Mouse (Mus musculus) right cerebral cortex, postnatal 4 days (tissue): ENCODE measurements around the gene Adcyap1r1.

ENCODE experiments used
- DNase-seq: peaks from one replicate; pipeline ENCODE4 v3.0.0-alpha.2; 2022

Adcyap1r1 gene

GRCm38 (mm10) chr6:55452381-55452780, 603 bp downstream of the Adcyap1r1 start:
- DNase-seq = peak; percentile 48

- DNase-seq = peak; percentile 40
These were observed 1.8 kb downstream of the Adcyap1r1 start for GRCm38 (mm10) chr6:55453548-55453947.

GRCm38 (mm10) chr6:55455641-55456040, 3.9 kb downstream of the Adcyap1r1 start:
- no peak for DNase-seq

GRCm38 (mm10) chr6:55457727-55458126, 5.9 kb downstream of the Adcyap1r1 start:
- DNase-seq = no peak

GRCm38 (mm10) chr6:55458156-55458555, 6.4 kb downstream of the Adcyap1r1 start:
- DNase-seq = peak; percentile 25

- DNase-seq = no peak
These were observed 8.0 kb downstream of the Adcyap1r1 start for GRCm38 (mm10) chr6:55459545-55460397.

GRCm38 (mm10) chr6:55461141-55461540, 9.4 kb downstream of the Adcyap1r1 start:
- no peak for DNase-seq

GRCm38 (mm10) chr6:55461678-55462077, 9.9 kb downstream of the Adcyap1r1 start:
- DNase-seq = no peak

- DNase-seq = no peak
These were observed 10.6 kb downstream of the Adcyap1r1 start for GRCm38 (mm10) chr6:55462394-55462793.

- no peak for DNase-seq
These were observed 12.2 kb downstream of the Adcyap1r1 start for GRCm38 (mm10) chr6:55463966-55464365.

- DNase-seq = peak; percentile 50
These were observed 13.5 kb downstream of the Adcyap1r1 start for GRCm38 (mm10) chr6:55465311-55465710.

GRCm38 (mm10) chr6:55466301-55466761, 14.6 kb downstream of the Adcyap1r1 start:
- DNase-seq = no peak

GRCm38 (mm10) chr6:55470691-55471090, 18.9 kb downstream of the Adcyap1r1 start:
- no peak for DNase-seq

- no peak for DNase-seq
These were observed 20.6 kb downstream of the Adcyap1r1 start for GRCm38 (mm10) chr6:55472381-55472780.

- no peak for DNase-seq
These were observed 29.2 kb downstream of the Adcyap1r1 start for GRCm38 (mm10) chr6:55480988-55481387.

- DNase-seq = no peak
These were observed 30.7 kb downstream of the Adcyap1r1 start for GRCm38 (mm10) chr6:55482471-55482870.

GRCm38 (mm10) chr6:55483360-55483759, 31.6 kb downstream of the Adcyap1r1 start:
- no peak for DNase-seq

- DNase-seq = peak; percentile 37
These were observed 32.4 kb downstream of the Adcyap1r1 start for GRCm38 (mm10) chr6:55484224-55484623.

- no peak for DNase-seq
These were observed 33.4 kb downstream of the Adcyap1r1 start for GRCm38 (mm10) chr6:55485216-55485615.

GRCm38 (mm10) chr6:55487726-55488125, 35.9 kb downstream of the Adcyap1r1 start:
- DNase-seq = no peak

GRCm38 (mm10) chr6:55496201-55496600, 44.4 kb downstream of the Adcyap1r1 start:
- no peak for DNase-seq

GRCm38 (mm10) chr6:55498753-55499152, 47.0 kb downstream of the Adcyap1r1 start:
- no peak for DNase-seq

GRCm38 (mm10) chr6:55501061-55501460, 49.3 kb downstream of the Adcyap1r1 start:
- DNase-seq = no peak

GRCm38 (mm10) chr6:55502309-55502708, 50.5 kb downstream of the Adcyap1r1 start:
- DNase-seq = no peak
